ENCODE assay signal across 8 mouse cellular contexts in the genomic region with DNA sequence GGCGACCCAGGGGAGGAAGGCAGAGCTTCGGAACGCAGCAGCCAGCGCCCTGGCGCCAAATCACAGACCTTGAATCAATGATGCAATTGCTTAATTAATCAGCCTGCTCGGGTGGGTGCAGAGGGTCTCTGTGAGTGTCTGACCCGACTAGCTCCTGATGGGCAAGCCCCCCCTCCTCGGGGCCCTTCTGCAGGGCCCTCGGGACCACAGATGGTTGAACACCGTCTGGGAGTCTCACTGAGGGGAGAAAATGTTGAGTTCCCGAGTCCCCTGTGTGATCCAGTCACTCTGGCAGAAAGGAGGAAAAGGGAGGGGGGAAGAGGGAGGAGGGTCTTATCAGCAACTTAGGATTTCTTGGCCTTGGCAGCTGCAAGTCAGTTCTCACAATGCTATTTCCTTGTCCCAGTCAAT.
A peak's percentile ranks its signal among the peaks of the same experiment; 100 is the strongest.
DNase-seq lines count a peak whose midpoint lies in the region; ATAC-seq and TF ChIP-seq lines count a peak whose summit lies in the region.

No protein-coding gene starts in this region.

- 8% methylated on average over 11 of the region's 11 CpGs for WGBS in kidney, embryonic 14.5 days
- WGBS in kidney, postnatal 0 days: 5% methylated on average over 11 of the region's 11 CpGs
- 2% methylated on average over 11 of the region's 11 CpGs for WGBS in neural tube, embryonic 14.5 days

- H3K36me3 ChIP-seq in kidney, embryonic 14.5 days (ENCODE audit: control insufficient read depth, insufficient read depth, low read length): no peaks in the 10 kb centered on the region
- no peaks in the 10 kb centered on the region for H3K36me3 ChIP-seq in kidney, postnatal 0 days (ENCODE audit: insufficient read depth, low read length)
- no peaks in the 10 kb centered on the region for H3K36me3 ChIP-seq in neural tube, embryonic 14.5 days (ENCODE audit: control insufficient read depth, insufficient read depth, low read length)

- no peak for TF ChIP-seq CTCF in kidney, postnatal 0 days (IDR thresholded peaks at IDR 0.05; ENCODE audit: low read depth)

- peak overlapping the region; percentile 59; the same call in 1 of the 2 replicates for H3K27ac ChIP-seq in kidney, embryonic 14.5 days (ENCODE audit: low read depth, low read length)
- no peak overlapping the region for H3K27ac ChIP-seq in kidney, postnatal 0 days
- H3K27ac ChIP-seq in neural tube, embryonic 14.5 days (ENCODE audit: low read depth, low read length): peak overlapping the region; percentile 60

- H3K27me3 ChIP-seq in kidney, embryonic 14.5 days (ENCODE audit: control insufficient read depth, insufficient read depth, low read length): no peaks in the 10 kb centered on the region
- H3K27me3 ChIP-seq in kidney, postnatal 0 days (ENCODE audit: insufficient read depth, low read length): no peaks in the 10 kb centered on the region
- H3K27me3 ChIP-seq in neural tube, embryonic 14.5 days (ENCODE audit: control insufficient read depth, insufficient read depth, low read length): no peaks in the 10 kb centered on the region

- H3K4me3 ChIP-seq in kidney, embryonic 14.5 days (ENCODE audit: low read length): no peak overlapping the region
- no peak overlapping the region for H3K4me3 ChIP-seq in kidney, postnatal 0 days (replicated peaks; ENCODE audit: low read depth, low read length)
- no peak overlapping the region for H3K4me3 ChIP-seq in neural tube, embryonic 14.5 days (ENCODE audit: low read depth, low read length)

- no peak for DNase-seq in kidney, adult 8-10 months
- DNase-seq in heart, adult 8-10 months (ENCODE audit: low spot score): peak; percentile 50
- DNase-seq in kidney, postnatal 0 days (ENCODE audit: low spot score): peak; percentile 73
- no peak for DNase-seq in adrenal gland, adult 18-20 months (ENCODE audit: low spot score in 2 of 2)
- no peak for DNase-seq in adipocyte (ENCODE audit: low spot score)

- peaks cover 78% of the 10 kb centered on the region for H3K4me1 ChIP-seq in kidney, embryonic 14.5 days (ENCODE audit: control insufficient read depth, insufficient read depth, low read length)
- peaks cover 38% of the 10 kb centered on the region for H3K4me1 ChIP-seq in kidney, postnatal 0 days (replicated peaks; ENCODE audit: insufficient read depth, low read length)
- peaks cover 69% of the 10 kb centered on the region for H3K4me1 ChIP-seq in neural tube, embryonic 14.5 days (ENCODE audit: control insufficient read depth, insufficient read depth, low read length)

- H3K4me2 ChIP-seq in kidney, embryonic 14.5 days (replicated peaks; ENCODE audit: low read depth, low read length): peak overlapping the region; percentile 6; the same call in 1 of the 2 replicates
- H3K4me2 ChIP-seq in kidney, postnatal 0 days (ENCODE audit: low read length): peak overlapping the region; percentile 14; the same call in 1 of the 2 replicates
- no peak overlapping the region for H3K4me2 ChIP-seq in neural tube, embryonic 14.5 days (ENCODE audit: low read depth, low read length)

- H3K9me3 ChIP-seq in kidney, embryonic 14.5 days (ENCODE audit: control insufficient read depth, low read length): no peaks in the 10 kb centered on the region
- H3K9me3 ChIP-seq in kidney, postnatal 0 days (replicated peaks; ENCODE audit: low read length): no peaks in the 10 kb centered on the region
- H3K9me3 ChIP-seq in neural tube, embryonic 14.5 days (ENCODE audit: control insufficient read depth, low read length): no peaks in the 10 kb centered on the region

- H3K9ac ChIP-seq in kidney, embryonic 14.5 days (ENCODE audit: low read depth, low read length): peak overlapping the region; percentile 24; the same call in 1 of the 2 replicates
- no peak overlapping the region for H3K9ac ChIP-seq in kidney, postnatal 0 days (ENCODE audit: low read depth, low read length)
- H3K9ac ChIP-seq in neural tube, embryonic 14.5 days (replicated peaks; ENCODE audit: low read depth, low read length): no peak overlapping the region

- 0 out of 2 replicates have a peak, but pooled peaks have one; percentile 17 for ATAC-seq in kidney, embryonic 14.5 days (ENCODE audit: low FRiP score, low TSS enrichment)
- ATAC-seq in kidney, postnatal 0 days (replicated peaks; ENCODE audit: low FRiP score, low read depth): no peak
- no peak for ATAC-seq in neural tube, embryonic 14.5 days (ENCODE audit: low read depth)
- no peak for ATAC-seq in inflammation-experienced regulatory T-cells, adult 6 months

Comparison
In these comparisons a context has a peak if more than half of its experiments do, and no peak if none do; other contexts are left out.
1. DNase-seq: peak in heart, adult 8-10 months (single experiment) and kidney, postnatal 0 days (single experiment); none in kidney, adult 8-10 months (0 of 2), adrenal gland, adult 18-20 months (0 of 2) and adipocyte (single experiment).